Mouse (Mus musculus) embryonic facial prominence, embryonic 10.5 days (tissue): ENCODE results near the gene Vps25. TPM values are rescaled to one million over a fixed set of nuclear protein-coding genes. Genes with fewer than 3 reads are reported as not detected.
A peak's percentile ranks its signal among the peaks of the same experiment; 100 is the strongest.

Source experiments
- DNase-seq: peaks from one replicate; pipeline ENCODE4 v3.0.0-alpha.2; 2017; ENCODE audit warnings: low spot score
- H3K27ac ChIP-seq: fragments of 300-500 bp; sonication (generic); replicated peaks from 2 replicates; pipeline ENCODE4 v1.5.1; 2016; ENCODE audit warnings: mild to moderate bottlenecking
- H3K27me3 ChIP-seq: fragments of 300-500 bp; sonication (generic); replicated peaks from 2 replicates; pipeline ENCODE4 v1.6.1; 2016; ENCODE audit warnings: low read depth, mild to moderate bottlenecking; ENCODE audit not compliant: poor library complexity, severe bottlenecking
- H3K36me3 ChIP-seq: fragments of 300-500 bp; sonication (generic); replicated peaks from 2 replicates; pipeline ENCODE4 v1.6.1; 2016; ENCODE audit warnings: mild to moderate bottlenecking, moderate library complexity
- H3K4me1 ChIP-seq: fragments of 300-500 bp; sonication (generic); 2 replicates; pipeline ENCODE4 v1.6.1; 2016
- H3K4me3 ChIP-seq: fragments of 300-500 bp; sonication (generic); 2 replicates; pipeline ENCODE4 v1.5.1; 2016; ENCODE audit warnings: mild to moderate bottlenecking, moderate library complexity
- H3K9me3 ChIP-seq: fragments of 300-500 bp; sonication (generic); 2 replicates; pipeline ENCODE4 v1.6.1; 2016; ENCODE audit warnings: mild to moderate bottlenecking
- WGBS: fragments of 180-500 bp; shearing (Covaris S2); methylation state at CpG from one replicate; pipeline ENCODE4 v1.1.7; 2016; 5-methylcytosine and 5-hydroxymethylcytosine counted together
- polyA plus RNA-seq: library from polyadenylated mRNA; unstranded; fragments of >200 nt; fragmentation: Nextera tagmentation; extraction: Ambion mirVana; gene quantifications from 2 replicates; pipeline ENCODE4 v1.2.1, GENCODE M21; 2016

Vps25 gene
- polyA plus RNA-seq, 1 experiment from 2014 or later: 124 TPM

- H3K4me3 ChIP-seq: peak overlapping the region; percentile 82
- DNase-seq: no peak
- H3K27ac ChIP-seq: peak overlapping the region; percentile 20; the same call in 1 of the 2 replicates
- peaks cover 46% of the 10 kb centered on the region for H3K27me3 ChIP-seq
- peaks cover 48% of the 10 kb centered on the region for H3K4me1 ChIP-seq
- no peaks in the 10 kb centered on the region for H3K9me3 ChIP-seq
- WGBS: 80% methylated on average over 6 of the region's 6 CpGs
- no peaks in the 10 kb centered on the region for H3K36me3 ChIP-seq
These were observed 5.9 kb upstream of the Vps25 start for GRCm38 (mm10) chr11:101247521-101248030.

GRCm38 (mm10) chr11:101248258-101248994 is 5.1 kb upstream of the Vps25 start:
- H3K4me1 ChIP-seq: peaks cover 54% of the 10 kb centered on the region
- H3K9me3 ChIP-seq: no peaks in the 10 kb centered on the region
- peak overlapping the region; percentile 9; the same call in 1 of the 2 replicates for H3K4me3 ChIP-seq
- DNase-seq: peak; percentile 70
- no peaks in the 10 kb centered on the region for H3K36me3 ChIP-seq
- WGBS: 34% methylated on average over 14 of the region's 14 CpGs
- no peak overlapping the region; the same call in 1 of the 2 replicates for H3K27ac ChIP-seq
- H3K27me3 ChIP-seq: peaks cover 46% of the 10 kb centered on the region

GRCm38 (mm10) chr11:101251031-101251430 is 2.5 kb upstream of the Vps25 start:
- peaks cover 4% of the 10 kb centered on the region for H3K36me3 ChIP-seq
- peaks cover 43% of the 10 kb centered on the region for H3K4me1 ChIP-seq
- peaks cover 24% of the 10 kb centered on the region for H3K27me3 ChIP-seq
- H3K9me3 ChIP-seq: no peaks in the 10 kb centered on the region
- WGBS: 79% methylated on average over 2 of the region's 2 CpGs
- no peak for DNase-seq
- H3K4me3 ChIP-seq: no peak overlapping the region
- H3K27ac ChIP-seq: no peak overlapping the region

- H3K9me3 ChIP-seq: no peaks in the 10 kb centered on the region
- peak overlapping the region; percentile 95 for H3K4me3 ChIP-seq
- peak overlapping the region; percentile 95 for H3K27ac ChIP-seq
- H3K27me3 ChIP-seq: peaks cover 5% of the 10 kb centered on the region
- H3K4me1 ChIP-seq: peaks cover 25% of the 10 kb centered on the region
- 16% methylated on average over 7 of the region's 7 CpGs for WGBS
- peaks cover 21% of the 10 kb centered on the region for H3K36me3 ChIP-seq
- DNase-seq: no peak
These were observed 566 bp upstream of the Vps25 start for GRCm38 (mm10) chr11:101252941-101253340.

- no peak overlapping the region for H3K4me3 ChIP-seq
- H3K36me3 ChIP-seq: peaks cover 35% of the 10 kb centered on the region
- 92% methylated on average over 13 of the region's 13 CpGs for WGBS
- peaks cover 8% of the 10 kb centered on the region for H3K27me3 ChIP-seq
- H3K4me1 ChIP-seq: peaks cover 47% of the 10 kb centered on the region
- no peaks in the 10 kb centered on the region for H3K9me3 ChIP-seq
- no peak for DNase-seq
- no peak overlapping the region for H3K27ac ChIP-seq
These were observed 2.6 kb downstream of the Vps25 start for GRCm38 (mm10) chr11:101255826-101256775.

GRCm38 (mm10) chr11:101259261-101259712 is 5.8 kb downstream of the Vps25 start:
- peaks cover 35% of the 10 kb centered on the region for H3K36me3 ChIP-seq
- peaks cover 65% of the 10 kb centered on the region for H3K4me1 ChIP-seq
- peak overlapping the region; percentile 76 for H3K27ac ChIP-seq
- no peaks in the 10 kb centered on the region for H3K9me3 ChIP-seq
- H3K4me3 ChIP-seq: peak overlapping the region; percentile 70
- no peak for DNase-seq
- WGBS: 52% methylated on average over 6 of the region's 6 CpGs
- H3K27me3 ChIP-seq: peaks cover 40% of the 10 kb centered on the region

- under 1% methylated on average over 43 of the region's 43 CpGs for WGBS
- Histone ChIP-seq H3K27me3 (peaks cover 49% of the 10 kb centered on the region), H3K27ac (peak within 1 kb of the TSS; percentile 76), H3K4me1 (peaks cover 66% of the 10 kb centered on the region), H3K36me3 (peaks cover 35% of the 10 kb centered on the region), H3K4me3 (peak within 1 kb of the TSS; percentile 70), H3K9me3 (no peaks in the 10 kb centered on the region)
- DNase-seq: peak; percentile 87
These were observed 6.7 kb downstream of the Vps25 start, which contains the start of gene Wnk4 for GRCm38 (mm10) chr11:101259948-101260825. Gene Wnk4, plus strand, starts transcription at chr11:101260567.

GRCm38 (mm10) chr11:101260826-101261380 is 7.4 kb downstream of the Vps25 start:
- peaks cover 32% of the 10 kb centered on the region for H3K36me3 ChIP-seq
- H3K27ac ChIP-seq: peak overlapping the region; percentile 76
- 1% methylated on average over 30 of the region's 30 CpGs for WGBS
- H3K9me3 ChIP-seq: no peaks in the 10 kb centered on the region
- H3K4me3 ChIP-seq: peak overlapping the region; percentile 70
- no peak for DNase-seq
- H3K27me3 ChIP-seq: peaks cover 56% of the 10 kb centered on the region
- H3K4me1 ChIP-seq: peaks cover 73% of the 10 kb centered on the region

GRCm38 (mm10) chr11:101262272-101262967 is 8.9 kb downstream of the Vps25 start:
- Histone ChIP-seq H3K4me3 (peak overlapping the region; percentile 70), H3K27ac (0 out of 2 replicates have a peak overlapping the region, but pooled peaks have one; percentile 30), H3K27me3 (peaks cover 71% of the 10 kb centered on the region), H3K36me3 (peaks cover 19% of the 10 kb centered on the region), H3K4me1 (peaks cover 76% of the 10 kb centered on the region), H3K9me3 (no peaks in the 10 kb centered on the region)
- 1% methylated on average over 24 of the region's 24 CpGs for WGBS
- DNase-seq: peak; percentile 59

GRCm38 (mm10) chr11:101263138-101263988 is 9.9 kb downstream of the Vps25 start:
- Histone ChIP-seq H3K27ac (no peak overlapping the region), H3K4me3 (peak overlapping the region; percentile 70), H3K27me3 (peaks cover 80% of the 10 kb centered on the region), H3K36me3 (peaks cover 9% of the 10 kb centered on the region; the same call in 1 of the 2 replicates), H3K9me3 (no peaks in the 10 kb centered on the region), H3K4me1 (peaks cover 72% of the 10 kb centered on the region)
- WGBS: 2% methylated on average over 32 of the region's 32 CpGs
- no peak for DNase-seq
